Mouse (Mus musculus) lung, adult 2 months (tissue): ENCODE data around the gene Ap4m1.

Source experiments
- CTCF ChIP-seq: fragments of 200-500 bp; IDR thresholded peaks from 2 replicates; pipeline ENCODE4 v1.5.1; 2011; ENCODE audit warnings: mild to moderate bottlenecking, low read length, control low read depth; ENCODE audit not compliant: insufficient read depth
- POLR2A ChIP-seq: fragments of 200-500 bp; IDR thresholded peaks from 2 replicates; pipeline ENCODE4 v1.6.1; 2011; ENCODE audit warnings: low read depth, mild to moderate bottlenecking, control low read depth, low read length, borderline replicate concordance; ENCODE audit errors: extremely low read depth

DNA sequence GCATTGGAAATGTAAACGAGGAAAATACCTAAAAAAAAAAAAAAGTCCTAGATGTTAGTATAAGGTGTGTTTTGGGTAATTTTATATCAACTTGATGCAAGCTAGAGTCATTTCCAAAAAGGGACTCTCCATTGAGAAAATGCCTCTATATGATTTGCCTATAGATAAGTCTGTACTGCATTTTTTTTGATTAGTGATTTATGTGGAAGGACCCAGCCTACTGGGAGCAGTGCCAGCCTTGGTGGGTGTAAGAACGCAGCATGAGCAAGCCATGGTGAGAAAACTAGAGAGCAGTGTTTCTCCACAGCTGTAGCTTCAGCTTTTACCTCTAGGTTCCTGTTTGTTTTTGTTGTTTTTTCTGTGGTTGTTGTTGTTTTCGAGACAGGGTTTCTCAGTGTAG is 51.5 kb downstream of the Ap4m1 start:
- TF ChIP-seq CTCF (no peak), POLR2A (no peak)
